Comparison of ENCODE assay signal across 8 mouse cellular contexts in genomic region chr16:4594814-4595526, GRCm38 (mm10). TPM values are rescaled to one million over a fixed set of nuclear protein-coding genes. Genes with fewer than 3 reads are reported as not detected.
A peak's percentile ranks its signal among the peaks of the same experiment; 100 is the strongest.
DNase-seq lines count a peak whose midpoint lies in the region; ATAC-seq lines count a peak whose summit lies in the region.

No protein-coding gene starts in this region.

- peak overlapping the region; percentile 76 for H3K4me2 ChIP-seq in heart, embryonic 15.5 days
- H3K4me2 ChIP-seq in liver, embryonic 13.5 days, result peak overlapping the region; percentile 70
- H3K4me2 ChIP-seq in stomach, embryonic 15.5 days, result peak overlapping the region; percentile 92

- no peaks in the 10 kb centered on the region for H3K36me3 ChIP-seq in erythroblast, embryonic 14.5 days (ENCODE audit: control insufficient read depth)
- peaks cover 12% of the 10 kb centered on the region for H3K36me3 ChIP-seq in heart, embryonic 15.5 days
- H3K36me3 ChIP-seq in liver, embryonic 13.5 days, result no peaks in the 10 kb centered on the region
- 0 out of 2 replicates have a peak, but pooled peaks cover 4% of the 10 kb centered on the region for H3K36me3 ChIP-seq in stomach, embryonic 15.5 days

- DNase-seq in thymus, postnatal 0 days (ENCODE audit: low spot score), result peak; percentile 45
- DNase-seq in thymus, postnatal 4 days, result no peak
- DNase-seq in liver, embryonic 13.5 days, result no peak
- no peak for DNase-seq in adrenal gland, postnatal 14 days

- no peak for ATAC-seq in erythroblast, adult 5-6 weeks (replicated peaks; ENCODE audit: low FRiP score, poor library complexity, severe bottlenecking)
- ATAC-seq in heart, embryonic 15.5 days (replicated peaks; ENCODE audit: insufficient number of reproducible peaks, insufficient read depth, low FRiP score, low read depth), result peak; percentile 31
- ATAC-seq in liver, embryonic 13.5 days (ENCODE audit: low read depth), result no peak
- ATAC-seq in stomach, embryonic 15.5 days (ENCODE audit: insufficient read depth, low FRiP score, low read depth), result peak; percentile 2; the same call in 1 of the 2 replicates

- peaks cover 7% of the 10 kb centered on the region for H3K4me1 ChIP-seq in erythroblast, embryonic 14.5 days (ENCODE audit: control insufficient read depth)
- H3K4me1 ChIP-seq in heart, embryonic 15.5 days (replicated peaks), result peaks cover 70% of the 10 kb centered on the region
- peaks cover 44% of the 10 kb centered on the region for H3K4me1 ChIP-seq in liver, embryonic 13.5 days (replicated peaks)
- H3K4me1 ChIP-seq in stomach, embryonic 15.5 days, result peaks cover 64% of the 10 kb centered on the region

- peak overlapping the region; percentile 93 for H3K9ac ChIP-seq in heart, embryonic 15.5 days
- peak overlapping the region; percentile 69 for H3K9ac ChIP-seq in liver, embryonic 13.5 days
- peak overlapping the region; percentile 87 for H3K9ac ChIP-seq in stomach, embryonic 15.5 days

- peak overlapping the region; percentile 53 for H3K4me3 ChIP-seq in erythroblast, embryonic 14.5 days (replicated peaks)
- peak overlapping the region; percentile 92 for H3K4me3 ChIP-seq in heart, embryonic 15.5 days
- H3K4me3 ChIP-seq in liver, embryonic 13.5 days (replicated peaks), result peak overlapping the region; percentile 63
- peak overlapping the region; percentile 85 for H3K4me3 ChIP-seq in stomach, embryonic 15.5 days (replicated peaks)

- peaks cover 63% of the 10 kb centered on the region for H3K27me3 ChIP-seq in erythroblast, embryonic 14.5 days (ENCODE audit: control insufficient read depth)
- H3K27me3 ChIP-seq in heart, embryonic 15.5 days, result no peaks in the 10 kb centered on the region
- H3K27me3 ChIP-seq in liver, embryonic 13.5 days, result peaks cover 64% of the 10 kb centered on the region
- H3K27me3 ChIP-seq in stomach, embryonic 15.5 days (replicated peaks), result no peaks in the 10 kb centered on the region

- 1% methylated on average over 51 of the region's 52 CpGs for WGBS in heart, embryonic 15.5 days
- WGBS in liver, embryonic 13.5 days (ENCODE audit: insufficient replicate concordance), result 2% methylated on average over 34 of the region's 52 CpGs
- 2% methylated on average over 25 of the region's 52 CpGs for WGBS in stomach, embryonic 15.5 days

- H3K9me3 ChIP-seq in erythroblast, embryonic 14.5 days (ENCODE audit: control insufficient read depth, low read length), result peaks cover 3% of the 10 kb centered on the region; the same call in 1 of the 2 replicates
- no peaks in the 10 kb centered on the region for H3K9me3 ChIP-seq in heart, embryonic 15.5 days (replicated peaks)
- no peaks in the 10 kb centered on the region for H3K9me3 ChIP-seq in liver, embryonic 13.5 days (replicated peaks)
- H3K9me3 ChIP-seq in stomach, embryonic 15.5 days, result no peaks in the 10 kb centered on the region

- peak overlapping the region; percentile 96 for H3K27ac ChIP-seq in heart, embryonic 15.5 days
- peak overlapping the region; percentile 68 for H3K27ac ChIP-seq in liver, embryonic 13.5 days
- peak overlapping the region; percentile 95 for H3K27ac ChIP-seq in stomach, embryonic 15.5 days

RNA-seq across cellular contexts. Expression of gene Glis2, which starts 0.5 kb away (rescaled TPM):
- 0.01 TPM in 1 of 2 replicates, not detected in the other for polyA plus RNA-seq in erythroblast, embryonic 14.5 days (2012)
- total RNA-seq in erythroblast, adult 5-6 weeks (2015; ENCODE audit: low replicate concordance), result not detected in 2 replicates
- not detected in 2 replicates for total RNA-seq in erythroblast, adult 5-6 weeks (2017; ENCODE audit: low replicate concordance)
- 3.6 and 5.3 TPM in 2 replicates for polyA plus RNA-seq in thymus, postnatal 0 days (2015; fragmentation: Nextera tagmentation; extraction: Ambion mirVana)
- 17.7 and 17.9 TPM in 2 replicates for polyA plus RNA-seq in heart, embryonic 15.5 days (2015; fragmentation: Nextera tagmentation; extraction: Ambion mirVana)
- polyA plus RNA-seq in liver, embryonic 13.5 days (2015; fragmentation: Nextera tagmentation; extraction: Ambion mirVana), result 2.4 and 2.8 TPM in 2 replicates
- polyA plus RNA-seq in stomach, embryonic 15.5 days (2015; fragmentation: Nextera tagmentation; extraction: Ambion mirVana), result 27.9 and 30.6 TPM in 2 replicates
- 23.7 and 25.1 TPM in 2 replicates for total RNA-seq in adrenal gland, postnatal 14 days (2021)

RNA-seq across cellular contexts. Expression of gene Pam16, which starts 29.8 kb away (rescaled TPM):
- 15.1 and 16.3 TPM in 2 replicates for polyA plus RNA-seq in erythroblast, embryonic 14.5 days (2012)
- total RNA-seq in erythroblast, adult 5-6 weeks (2015; ENCODE audit: low replicate concordance), result 3.3 and 10.6 TPM in 2 replicates
- total RNA-seq in erythroblast, adult 5-6 weeks (2017; ENCODE audit: low replicate concordance), result 7.9 and 11.6 TPM in 2 replicates
- 147 and 155 TPM in 2 replicates for polyA plus RNA-seq in thymus, postnatal 0 days (2015; fragmentation: Nextera tagmentation; extraction: Ambion mirVana)
- 118 and 125 TPM in 2 replicates for polyA plus RNA-seq in heart, embryonic 15.5 days (2015; fragmentation: Nextera tagmentation; extraction: Ambion mirVana)
- polyA plus RNA-seq in liver, embryonic 13.5 days (2015; fragmentation: Nextera tagmentation; extraction: Ambion mirVana), result 67.5 and 74.1 TPM in 2 replicates
- 46.5 and 75.7 TPM in 2 replicates for polyA plus RNA-seq in stomach, embryonic 15.5 days (2015; fragmentation: Nextera tagmentation; extraction: Ambion mirVana)
- 108 and 140 TPM in 2 replicates for total RNA-seq in adrenal gland, postnatal 14 days (2021)

RNA-seq across cellular contexts. Expression of gene Tfap4, which starts 35.3 kb away (rescaled TPM):
- 1.0 and 1.3 TPM in 2 replicates for polyA plus RNA-seq in erythroblast, embryonic 14.5 days (2012)
- 3.1 and 14.4 TPM in 2 replicates for total RNA-seq in erythroblast, adult 5-6 weeks (2015; ENCODE audit: low replicate concordance)
- 4.6 and 5.9 TPM in 2 replicates for total RNA-seq in erythroblast, adult 5-6 weeks (2017; ENCODE audit: low replicate concordance)
- 16.5 and 19.7 TPM in 2 replicates for polyA plus RNA-seq in thymus, postnatal 0 days (2015; fragmentation: Nextera tagmentation; extraction: Ambion mirVana)
- 5.6 and 7.1 TPM in 2 replicates for polyA plus RNA-seq in heart, embryonic 15.5 days (2015; fragmentation: Nextera tagmentation; extraction: Ambion mirVana)
- polyA plus RNA-seq in liver, embryonic 13.5 days (2015; fragmentation: Nextera tagmentation; extraction: Ambion mirVana), result 8.4 and 10.7 TPM in 2 replicates
- 20.3 and 22.4 TPM in 2 replicates for polyA plus RNA-seq in stomach, embryonic 15.5 days (2015; fragmentation: Nextera tagmentation; extraction: Ambion mirVana)
- 5.7 and 9.2 TPM in 2 replicates for total RNA-seq in adrenal gland, postnatal 14 days (2021)

RNA-seq across cellular contexts. Expression of gene Vasn, which starts 44.8 kb away (rescaled TPM):
- polyA plus RNA-seq in erythroblast, embryonic 14.5 days (2012), result 0.01 and 0.19 TPM in 2 replicates
- not detected in 2 replicates for total RNA-seq in erythroblast, adult 5-6 weeks (2015; ENCODE audit: low replicate concordance)
- total RNA-seq in erythroblast, adult 5-6 weeks (2017; ENCODE audit: low replicate concordance), result not detected in 2 replicates
- 2.0 and 2.4 TPM in 2 replicates for polyA plus RNA-seq in thymus, postnatal 0 days (2015; fragmentation: Nextera tagmentation; extraction: Ambion mirVana)
- 14.7 and 20.7 TPM in 2 replicates for polyA plus RNA-seq in heart, embryonic 15.5 days (2015; fragmentation: Nextera tagmentation; extraction: Ambion mirVana)
- polyA plus RNA-seq in liver, embryonic 13.5 days (2015; fragmentation: Nextera tagmentation; extraction: Ambion mirVana), result 2.9 TPM in 2 replicates
- 17.2 and 17.3 TPM in 2 replicates for polyA plus RNA-seq in stomach, embryonic 15.5 days (2015; fragmentation: Nextera tagmentation; extraction: Ambion mirVana)
- 11.4 and 14.9 TPM in 2 replicates for total RNA-seq in adrenal gland, postnatal 14 days (2021)

RNA-seq across cellular contexts. Expression of gene Dnaja3, which starts 44.8 kb away (rescaled TPM):
- 0.66 and 0.80 TPM in 2 replicates for polyA plus RNA-seq in erythroblast, embryonic 14.5 days (2012)
- total RNA-seq in erythroblast, adult 5-6 weeks (2015; ENCODE audit: low replicate concordance), result 4.8 and 6.9 TPM in 2 replicates
- total RNA-seq in erythroblast, adult 5-6 weeks (2017; ENCODE audit: low replicate concordance), result 9.5 and 10.9 TPM in 2 replicates
- 47.3 and 48.7 TPM in 2 replicates for polyA plus RNA-seq in thymus, postnatal 0 days (2015; fragmentation: Nextera tagmentation; extraction: Ambion mirVana)
- polyA plus RNA-seq in heart, embryonic 15.5 days (2015; fragmentation: Nextera tagmentation; extraction: Ambion mirVana), result 78.3 and 79.6 TPM in 2 replicates
- 51.8 and 62.5 TPM in 2 replicates for polyA plus RNA-seq in liver, embryonic 13.5 days (2015; fragmentation: Nextera tagmentation; extraction: Ambion mirVana)
- 68.4 and 77.6 TPM in 2 replicates for polyA plus RNA-seq in stomach, embryonic 15.5 days (2015; fragmentation: Nextera tagmentation; extraction: Ambion mirVana)
- 166 and 173 TPM in 2 replicates for total RNA-seq in adrenal gland, postnatal 14 days (2021)

Comparison
In these comparisons a context has a peak if more than half of its experiments do, and no peak if none do; other contexts are left out.
1. ATAC-seq: peak in heart, embryonic 15.5 days (single experiment) and stomach, embryonic 15.5 days (single experiment); none in erythroblast, adult 5-6 weeks (single experiment) and liver, embryonic 13.5 days (single experiment).
2. Peak in every context shown above with its lines, with median percentiles within 50 percentile points of each other: H3K4me3 ChIP-seq, H3K27ac ChIP-seq, H3K4me2 ChIP-seq and H3K9ac ChIP-seq.